Mouse (Mus musculus) heart, embryonic 15.5 days (tissue): ENCODE results near the gene Gm20532. TPM values are rescaled to one million over a fixed set of nuclear protein-coding genes. Genes with fewer than 3 reads are reported as not detected.

Experiments used
- ATAC-seq: fragments of 200-750 bp; cut with Nextera tagmentation; replicated peaks from 2 replicates; pipeline ENCODE4 v1.8.0; 2017; ENCODE audit warnings: low read depth, moderate TSS enrichment; ENCODE audit not compliant: insufficient number of reproducible peaks, insufficient read depth, low FRiP score
- H3K27ac ChIP-seq: fragments of 300-500 bp; sonication (generic); 2 replicates; pipeline ENCODE4 v1.5.1; 2015; ENCODE audit warnings: mild to moderate bottlenecking, inconsistent platforms
- H3K27me3 ChIP-seq: fragments of 300-500 bp; sonication (generic); 2 replicates; pipeline ENCODE4 v1.6.1; 2015; ENCODE audit warnings: inconsistent platforms
- H3K36me3 ChIP-seq: fragments of 300-500 bp; sonication (generic); 2 replicates; pipeline ENCODE4 v1.6.1; 2015; ENCODE audit warnings: mild to moderate bottlenecking, inconsistent platforms
- H3K4me1 ChIP-seq: fragments of 300-500 bp; sonication (generic); replicated peaks from 2 replicates; pipeline ENCODE4 v1.6.1; 2015; ENCODE audit warnings: inconsistent platforms
- H3K4me2 ChIP-seq: fragments of 300-500 bp; sonication (generic); 2 replicates; pipeline ENCODE4 v1.6.1; 2015; ENCODE audit warnings: inconsistent platforms, mild to moderate bottlenecking, moderate library complexity
- H3K4me3 ChIP-seq: fragments of 300-500 bp; sonication (generic); 2 replicates; pipeline ENCODE4 v1.5.1; 2015; ENCODE audit warnings: mild to moderate bottlenecking, inconsistent platforms
- H3K9ac ChIP-seq: fragments of 300-500 bp; sonication (generic); 2 replicates; pipeline ENCODE4 v1.6.1; 2015; ENCODE audit warnings: mild to moderate bottlenecking, inconsistent platforms
- H3K9me3 ChIP-seq: fragments of 300-500 bp; sonication (generic); replicated peaks from 2 replicates; pipeline ENCODE4 v1.6.1; 2016; ENCODE audit warnings: inconsistent platforms
- WGBS: fragments of 180-500 bp; shearing (Covaris S2); methylation state at CpG from one replicate; pipeline ENCODE4 v1.1.7; 2015; ENCODE audit warnings: mixed read lengths; 5-methylcytosine and 5-hydroxymethylcytosine counted together
- polyA plus RNA-seq: library from polyadenylated mRNA; unstranded; fragments of >200 nt; fragmentation: Nextera tagmentation; extraction: Ambion mirVana; gene quantifications from 2 replicates; pipeline ENCODE4 v1.2.1, GENCODE M21; 2015

Gm20532 gene
- polyA plus RNA-seq, 1 experiment from 2014 or later = not detected

GRCm38 (mm10) chr2:26621246-26621645 is 34.8 kb downstream of the Gm20532 start:
- Histone ChIP-seq H3K27me3 (no peaks in the 10 kb centered on the region), H3K9me3 (no peaks in the 10 kb centered on the region), H3K9ac (no peak overlapping the region), H3K4me3 (no peak overlapping the region), H3K4me1 (0 out of 2 replicates have a peak, but pooled peaks cover 2% of the 10 kb centered on the region), H3K27ac (no peak overlapping the region), H3K36me3 (no peaks in the 10 kb centered on the region), H3K4me2 (no peak overlapping the region)
- WGBS = 44% methylated on average over 2 of the region's 2 CpGs
- ATAC-seq = no peak

DNA sequence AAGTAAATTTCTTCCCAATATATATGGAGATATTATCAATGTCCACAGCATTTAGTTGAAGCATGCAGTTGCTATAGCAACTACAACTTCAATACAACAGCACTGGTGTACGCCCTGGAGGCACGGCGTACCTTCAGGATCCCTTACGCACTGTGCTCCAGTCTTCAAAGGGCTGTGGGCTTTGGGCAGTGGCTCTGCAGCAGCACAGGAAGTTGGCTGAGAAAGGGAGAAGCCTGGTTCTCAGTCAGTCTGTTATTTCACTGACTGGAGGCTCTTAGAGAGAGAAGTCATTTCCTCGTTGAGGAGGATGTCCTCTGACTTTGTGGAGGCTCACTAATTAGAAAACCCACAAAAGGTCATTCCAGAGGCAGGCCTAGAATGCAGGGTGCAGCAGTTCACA is 36.5 kb downstream of the Gm20532 start:
- no peaks in the 10 kb centered on the region for H3K36me3 ChIP-seq
- no peaks in the 10 kb centered on the region for H3K27me3 ChIP-seq
- no peak overlapping the region for H3K4me3 ChIP-seq
- H3K9ac ChIP-seq = no peak overlapping the region
- WGBS = 68% methylated on average over 5 of the region's 5 CpGs
- no peaks in the 10 kb centered on the region for H3K4me1 ChIP-seq
- H3K27ac ChIP-seq = no peak overlapping the region
- H3K9me3 ChIP-seq = no peaks in the 10 kb centered on the region
- no peak overlapping the region for H3K4me2 ChIP-seq
- no peak for ATAC-seq

DNA sequence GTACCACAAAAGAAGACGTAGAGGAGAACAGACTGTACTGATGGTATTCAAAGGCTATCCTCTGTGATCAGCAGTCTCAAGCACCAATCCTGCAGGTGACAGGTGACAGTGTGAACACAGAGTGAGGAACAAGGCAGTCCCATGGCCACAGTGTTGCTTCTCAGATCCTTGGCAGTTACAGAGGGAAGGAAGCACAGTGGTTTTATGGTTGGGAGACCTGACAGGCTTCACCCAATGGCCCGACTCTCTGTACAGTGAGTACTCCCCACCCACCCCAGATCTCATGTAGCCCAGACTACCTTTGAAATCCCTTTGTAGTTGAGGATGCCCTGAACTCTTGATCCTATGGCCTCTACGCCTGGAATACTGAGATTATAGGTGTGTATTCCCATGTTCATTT is 39.0 kb downstream of the Gm20532 start:
- 72% methylated on average over 3 of the region's 3 CpGs for WGBS
- Histone ChIP-seq H3K27me3 (no peaks in the 10 kb centered on the region), H3K9me3 (no peaks in the 10 kb centered on the region), H3K9ac (no peak overlapping the region), H3K4me1 (peaks cover 13% of the 10 kb centered on the region), H3K4me2 (no peak overlapping the region), H3K27ac (no peak overlapping the region), H3K4me3 (no peak overlapping the region), H3K36me3 (no peaks in the 10 kb centered on the region)
- no peak for ATAC-seq

DNA sequence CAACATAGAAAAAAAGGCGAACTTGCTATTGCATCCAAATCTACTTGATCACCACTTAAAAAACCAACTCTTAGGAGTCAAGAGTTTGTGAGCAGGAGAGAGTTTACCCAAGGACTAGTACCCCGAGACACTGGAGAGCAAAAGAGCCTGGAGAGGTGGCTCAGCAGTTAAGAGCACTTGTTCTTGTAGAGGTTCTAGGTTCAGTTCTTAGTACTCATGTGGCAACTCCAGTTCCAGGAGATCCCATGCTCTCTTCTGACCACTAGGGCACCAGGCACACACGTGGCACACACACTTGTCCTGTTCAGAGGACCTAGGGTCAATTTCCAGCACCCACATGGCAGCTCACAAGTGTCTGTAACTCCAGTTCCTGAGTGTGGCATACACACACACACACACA is 39.6 kb downstream of the Gm20532 start:
- Histone ChIP-seq H3K4me3 (no peak overlapping the region), H3K9ac (no peak overlapping the region), H3K4me1 (peaks cover 13% of the 10 kb centered on the region), H3K4me2 (no peak overlapping the region), H3K9me3 (no peaks in the 10 kb centered on the region), H3K27ac (no peak overlapping the region), H3K27me3 (no peaks in the 10 kb centered on the region), H3K36me3 (no peaks in the 10 kb centered on the region)
- no peak for ATAC-seq
- WGBS = 56% methylated on average over 3 of the region's 3 CpGs

DNA sequence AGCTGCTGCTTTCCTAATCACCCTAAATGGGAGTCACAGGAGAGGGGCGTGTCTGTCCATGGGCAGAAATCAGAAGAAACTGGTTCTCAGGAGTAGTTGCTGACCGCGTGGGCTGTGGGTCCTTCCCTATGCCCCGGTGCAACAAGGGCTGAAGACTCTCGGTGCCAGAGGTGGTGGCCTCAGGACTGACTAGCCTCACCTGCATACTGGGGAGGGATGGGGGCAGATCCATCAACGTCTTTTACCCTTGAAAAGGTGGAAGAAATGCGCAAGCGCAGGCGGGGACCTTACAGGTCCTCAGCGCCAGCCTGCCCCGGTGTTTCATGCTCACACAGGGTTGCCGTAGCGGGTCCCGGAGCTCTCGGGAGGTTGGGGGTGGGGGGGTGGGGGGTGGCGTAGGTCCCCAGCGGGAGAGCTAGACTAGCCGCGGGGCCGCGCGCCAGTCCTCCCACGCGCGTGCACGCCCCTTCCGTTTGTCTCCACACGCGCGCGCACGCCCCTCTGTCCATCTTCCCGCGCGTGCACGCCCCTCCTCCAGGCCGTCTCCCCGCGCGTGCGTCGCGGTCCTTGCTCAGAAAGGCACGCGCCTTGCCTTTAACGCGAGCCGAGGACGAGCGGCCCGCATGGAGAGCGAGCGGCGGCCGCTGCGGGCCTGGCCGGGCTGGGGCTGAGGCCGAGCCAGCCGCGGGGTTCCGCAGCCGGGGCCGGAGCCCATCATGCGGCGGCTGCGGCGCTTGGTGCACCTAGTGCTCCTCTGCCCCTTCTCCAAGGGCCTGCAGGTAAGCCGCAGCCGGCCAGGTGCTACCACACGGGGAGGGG is 41.7 kb downstream of the Gm20532 start, which contains the start of gene Fam69b:
Gene Fam69b, plus strand, starts transcription at position 537 of the 819 bp plus-strand sequence.
- Histone ChIP-seq H3K27ac (peak within 1 kb of the TSS; percentile 32; the same call in 1 of the 2 replicates), H3K27me3 (no peaks in the 10 kb centered on the region), H3K4me3 (peak within 1 kb of the TSS; percentile 69), H3K36me3 (no peaks in the 10 kb centered on the region), H3K4me2 (peak within 1 kb of the TSS; percentile 99), H3K4me1 (peaks cover 13% of the 10 kb centered on the region), H3K9ac (peak within 1 kb of the TSS; percentile 81), H3K9me3 (no peaks in the 10 kb centered on the region)
- under 1% methylated on average over 65 of the region's 70 CpGs for WGBS
- ATAC-seq = peak; percentile 56

DNA sequence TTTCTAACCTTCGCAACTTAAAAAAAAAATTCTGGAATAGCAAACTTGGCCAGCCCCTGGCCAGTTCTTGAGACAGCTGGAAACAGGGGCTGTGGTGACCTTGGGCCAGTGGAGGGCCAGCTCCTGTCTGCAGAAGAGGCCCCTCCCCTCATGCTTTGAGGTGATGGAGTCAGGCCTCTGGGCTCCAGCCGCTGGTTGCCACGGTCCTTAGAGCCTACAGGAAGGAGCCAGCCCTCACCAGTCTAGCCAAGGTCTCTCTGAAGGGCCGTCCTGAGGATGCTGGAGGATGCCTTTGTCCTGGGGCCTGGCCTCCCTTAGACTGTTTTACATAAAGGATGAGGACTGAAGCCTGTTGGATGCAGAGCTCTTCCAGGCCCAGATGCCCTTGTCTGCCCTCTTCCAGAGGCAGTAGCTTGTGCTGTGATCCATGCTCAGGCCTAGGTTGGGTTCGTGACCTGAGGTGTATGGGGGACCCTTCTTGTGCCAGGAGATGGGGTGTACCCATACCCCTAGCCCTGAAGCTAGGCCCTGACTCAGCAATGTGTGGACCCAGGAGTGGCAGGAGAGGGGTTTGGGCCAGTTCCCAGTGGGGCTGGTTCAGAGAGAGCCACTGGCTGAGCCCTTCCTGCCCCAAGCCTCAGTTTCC is 42.5 kb downstream of the Gm20532 start:
- peak overlapping the region; percentile 99 for H3K4me2 ChIP-seq
- ATAC-seq = peak; percentile 27
- H3K4me1 ChIP-seq = peaks cover 13% of the 10 kb centered on the region
- peak overlapping the region; percentile 69 for H3K4me3 ChIP-seq
- no peaks in the 10 kb centered on the region for H3K36me3 ChIP-seq
- H3K9me3 ChIP-seq = no peaks in the 10 kb centered on the region
- peak overlapping the region; percentile 32; the same call in 1 of the 2 replicates for H3K27ac ChIP-seq
- WGBS = 32% methylated on average over 5 of the region's 5 CpGs
- peak overlapping the region; percentile 81 for H3K9ac ChIP-seq
- H3K27me3 ChIP-seq = no peaks in the 10 kb centered on the region

GRCm38 (mm10) chr2:26632541-26633395 is 46.3 kb downstream of the Gm20532 start:
- no peaks in the 10 kb centered on the region for H3K9me3 ChIP-seq
- H3K4me3 ChIP-seq = no peak overlapping the region
- peaks cover 27% of the 10 kb centered on the region for H3K36me3 ChIP-seq
- no peak overlapping the region for H3K4me2 ChIP-seq
- no peaks in the 10 kb centered on the region for H3K27me3 ChIP-seq
- H3K9ac ChIP-seq = no peak overlapping the region
- WGBS = 82% methylated on average over 16 of the region's 16 CpGs
- no peak for ATAC-seq
- H3K27ac ChIP-seq = no peak overlapping the region
- peaks cover 29% of the 10 kb centered on the region for H3K4me1 ChIP-seq

DNA sequence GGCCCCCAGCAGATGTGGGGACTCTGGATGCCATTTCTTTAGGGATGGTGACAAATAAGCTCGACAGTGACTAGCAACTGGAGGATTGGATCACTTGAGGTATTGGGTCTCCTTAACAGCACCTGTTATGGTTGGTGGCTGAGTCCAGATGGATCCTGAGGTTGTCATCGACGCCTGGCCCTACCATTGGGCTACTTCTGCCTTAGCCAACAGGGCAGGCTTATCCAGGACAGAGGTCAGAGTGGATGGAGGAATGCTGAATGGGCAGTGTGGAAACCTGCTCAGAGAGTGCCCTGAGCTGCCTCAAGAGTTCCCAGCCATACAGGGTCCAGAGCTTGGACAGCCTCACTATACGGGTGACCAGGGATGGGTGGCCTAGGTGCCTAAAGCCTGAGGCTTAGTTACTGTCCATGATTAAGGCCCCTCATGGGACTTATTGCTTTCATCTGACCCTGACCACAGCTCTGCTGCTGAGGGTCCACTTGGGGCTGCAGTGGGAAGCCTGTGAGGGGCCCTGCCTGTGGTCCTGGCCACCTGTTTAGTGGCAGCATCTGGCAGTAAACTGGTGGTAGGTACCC is 47.6 kb downstream of the Gm20532 start:
- no peak overlapping the region for H3K27ac ChIP-seq
- peaks cover 31% of the 10 kb centered on the region for H3K36me3 ChIP-seq
- H3K4me2 ChIP-seq = no peak overlapping the region
- ATAC-seq = no peak
- H3K9ac ChIP-seq = no peak overlapping the region
- H3K4me3 ChIP-seq = no peak overlapping the region
- H3K27me3 ChIP-seq = no peaks in the 10 kb centered on the region
- peaks cover 35% of the 10 kb centered on the region for H3K4me1 ChIP-seq
- WGBS = 60% methylated on average over 4 of the region's 4 CpGs
- no peaks in the 10 kb centered on the region for H3K9me3 ChIP-seq

- WGBS = 59% methylated on average over 12 of the region's 12 CpGs
- no peak; the same call in 1 of the 2 replicates for ATAC-seq
- Histone ChIP-seq H3K4me3 (no peak overlapping the region), H3K36me3 (peaks cover 31% of the 10 kb centered on the region), H3K4me1 (peaks cover 32% of the 10 kb centered on the region), H3K9ac (no peak overlapping the region), H3K4me2 (no peak overlapping the region), H3K27ac (0 out of 2 replicates have a peak overlapping the region, but pooled peaks have one; percentile 9), H3K27me3 (no peaks in the 10 kb centered on the region), H3K9me3 (no peaks in the 10 kb centered on the region)
Observed at GRCm38 (mm10) chr2:26634629-26635488, 48.4 kb downstream of the Gm20532 start.
